Mouse (Mus musculus) kidney, embryonic 14.5 days (tissue): ENCODE results near the gene Sfxn5. TPM values are rescaled to one million over a fixed set of nuclear protein-coding genes. Genes with fewer than 3 reads are reported as not detected.

Experiments used
- ATAC-seq: fragments of 200-750 bp; cut with Nextera tagmentation; 2 replicates; pipeline ENCODE4 v1.8.0; 2017; ENCODE audit warnings: moderate number of reproducible peaks, mild to moderate bottlenecking, moderate TSS enrichment, moderate library complexity; ENCODE audit not compliant: low FRiP score, low TSS enrichment
- H3K27ac ChIP-seq: fragments of 300-500 bp; sonication (generic); 2 replicates; pipeline ENCODE4 v1.5.1; 2014; ENCODE audit warnings: low read depth, mild to moderate bottlenecking, low read length, moderate library complexity, mixed read lengths
- H3K27me3 ChIP-seq: fragments of 300-500 bp; sonication (generic); 2 replicates; pipeline ENCODE4 v1.6.1; 2014; ENCODE audit warnings: mild to moderate bottlenecking, low read length; ENCODE audit not compliant: control insufficient read depth, insufficient read depth
- H3K36me3 ChIP-seq: fragments of 300-500 bp; sonication (generic); 2 replicates; pipeline ENCODE4 v1.6.1; 2014; ENCODE audit warnings: low read length, mixed read lengths; ENCODE audit not compliant: control insufficient read depth, insufficient read depth
- H3K4me1 ChIP-seq: fragments of 300-500 bp; sonication (generic); 2 replicates; pipeline ENCODE4 v1.6.1; 2014; ENCODE audit warnings: low read length, mixed read lengths; ENCODE audit not compliant: control insufficient read depth, insufficient read depth
- H3K4me2 ChIP-seq: fragments of 300-500 bp; sonication (generic); replicated peaks from 2 replicates; pipeline ENCODE4 v1.6.1; 2014; ENCODE audit warnings: low read depth, mild to moderate bottlenecking, low read length
- H3K4me3 ChIP-seq: fragments of 300-500 bp; sonication (generic); 2 replicates; pipeline ENCODE4 v1.5.1; 2014; ENCODE audit warnings: mild to moderate bottlenecking, low read length
- H3K9ac ChIP-seq: fragments of 300-500 bp; sonication (generic); 2 replicates; pipeline ENCODE4 v1.6.1; 2014; ENCODE audit warnings: low read depth, mild to moderate bottlenecking, low read length, moderate library complexity
- H3K9me3 ChIP-seq: fragments of 300-500 bp; sonication (generic); 2 replicates; pipeline ENCODE4 v1.6.1; 2016; ENCODE audit warnings: low read length; ENCODE audit not compliant: control insufficient read depth
- WGBS: fragments of 180-500 bp; shearing (Covaris S2); extraction: QIAGEN DNeasy Blood & Tissue Kit; methylation state at CpG from one replicate; pipeline ENCODE4 v1.1.7; 2014; 5-methylcytosine and 5-hydroxymethylcytosine counted together
- polyA plus RNA-seq: library from polyadenylated mRNA; unstranded; fragments of >200 nt; fragmentation: Nextera tagmentation; extraction: Ambion mirVana; gene quantifications from 2 replicates; pipeline ENCODE4 v1.2.1, GENCODE M21; 2014

Sfxn5 gene
- polyA plus RNA-seq, 1 experiment from 2014 or later: 9.3 TPM

DNA sequence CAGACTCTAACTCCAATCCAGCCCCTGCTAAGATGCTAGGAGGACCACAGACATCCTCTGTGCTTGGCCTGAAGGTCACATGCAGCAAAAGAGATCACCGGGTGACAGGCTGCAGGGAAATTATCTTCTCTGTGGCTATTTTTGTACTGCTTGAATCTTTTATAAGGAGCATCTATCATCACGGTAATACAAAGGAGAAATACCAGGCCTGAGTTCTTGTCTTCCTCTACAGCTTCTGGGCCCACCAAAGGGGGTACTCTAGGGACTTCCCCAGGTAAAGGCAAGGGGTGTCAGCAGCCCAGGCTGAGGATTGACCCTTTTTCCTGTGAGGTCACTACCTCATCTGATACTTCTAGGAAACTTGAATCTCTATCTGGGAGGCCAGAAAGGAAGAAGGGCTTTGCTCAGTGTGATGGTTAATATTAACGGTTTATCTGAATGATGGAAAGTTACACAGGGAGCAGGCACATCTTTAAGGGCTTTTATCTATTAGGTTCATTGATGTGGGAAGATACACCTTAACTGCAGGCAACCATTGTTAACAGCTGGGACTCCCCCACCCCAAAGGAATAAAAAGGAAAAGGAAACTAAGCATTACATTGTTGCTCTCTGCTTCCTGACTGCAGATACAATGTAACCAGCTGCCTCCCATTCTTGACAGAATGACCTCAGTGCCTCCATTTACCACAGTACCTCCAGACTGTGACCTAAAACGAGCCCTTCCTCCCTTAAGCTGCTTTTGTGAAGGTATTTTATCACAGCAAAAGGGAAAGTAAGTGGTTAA, 23.7 kb upstream of the Sfxn5 start:
- WGBS: 61% methylated on average over 4 of the region's 4 CpGs
- no peak overlapping the region for H3K4me2 ChIP-seq
- ATAC-seq: no peak
- H3K27me3 ChIP-seq: no peaks in the 10 kb centered on the region
- H3K36me3 ChIP-seq: no peaks in the 10 kb centered on the region
- no peaks in the 10 kb centered on the region for H3K4me1 ChIP-seq
- no peak overlapping the region for H3K9ac ChIP-seq
- no peak overlapping the region for H3K4me3 ChIP-seq
- no peaks in the 10 kb centered on the region for H3K9me3 ChIP-seq
- H3K27ac ChIP-seq: no peak overlapping the region

DNA sequence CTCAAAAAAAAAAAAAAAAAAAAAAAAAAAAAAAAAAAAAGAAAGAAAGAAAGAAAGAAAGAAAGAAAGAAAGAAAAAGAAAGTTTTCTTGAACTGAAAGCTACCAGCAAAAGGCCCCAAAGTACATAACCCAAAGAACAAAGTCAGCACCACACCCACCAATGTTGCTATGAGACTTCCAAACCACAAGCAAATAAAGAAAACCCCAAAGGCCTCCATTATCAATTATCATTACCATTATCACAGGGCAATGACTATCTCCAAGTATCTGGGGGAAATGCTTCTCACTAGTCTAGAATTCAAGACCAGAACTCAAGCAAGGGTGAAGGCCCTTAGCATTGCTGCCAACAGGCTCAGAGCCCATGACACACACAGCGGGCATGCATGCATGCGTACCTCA, 22.5 kb upstream of the Sfxn5 start:
- no peaks in the 10 kb centered on the region for H3K4me1 ChIP-seq

DNA sequence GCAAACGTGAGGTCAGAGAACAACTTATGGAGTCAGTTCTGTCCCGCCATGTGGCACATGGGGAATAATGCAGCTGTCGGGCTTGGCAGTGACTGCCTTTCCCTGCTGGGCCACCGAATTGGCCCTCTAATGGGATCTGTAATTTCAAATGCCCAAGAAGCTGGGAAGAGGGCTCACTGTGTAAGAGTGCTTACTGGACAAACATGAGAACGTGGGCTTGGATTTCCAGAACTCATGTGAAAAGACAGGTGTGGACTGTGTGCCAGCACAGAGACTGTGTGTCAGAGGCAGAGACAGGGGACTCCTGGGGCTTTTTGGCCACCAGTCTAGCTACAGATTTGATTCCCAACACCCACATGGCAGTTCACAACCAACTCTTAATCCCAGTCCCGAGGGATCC, 21.5 kb upstream of the Sfxn5 start:
- no peaks in the 10 kb centered on the region for H3K9me3 ChIP-seq
- no peak overlapping the region for H3K9ac ChIP-seq
- H3K36me3 ChIP-seq: no peaks in the 10 kb centered on the region
- H3K27ac ChIP-seq: no peak overlapping the region
- ATAC-seq: no peak
- H3K4me1 ChIP-seq: no peaks in the 10 kb centered on the region
- WGBS: 79% methylated on average over 6 of the region's 6 CpGs
- H3K27me3 ChIP-seq: no peaks in the 10 kb centered on the region
- H3K4me2 ChIP-seq: no peak overlapping the region
- H3K4me3 ChIP-seq: no peak overlapping the region

More for the DNA sequence above, 22.5 kb upstream of the Sfxn5 start:
- no peaks in the 10 kb centered on the region for H3K9me3 ChIP-seq
- 92% methylated on average over 2 of the region's 2 CpGs for WGBS
- no peak overlapping the region for H3K27ac ChIP-seq
- no peak overlapping the region for H3K9ac ChIP-seq
- no peaks in the 10 kb centered on the region for H3K27me3 ChIP-seq
- no peak overlapping the region for H3K4me3 ChIP-seq
- no peak overlapping the region for H3K4me2 ChIP-seq
- H3K36me3 ChIP-seq: no peaks in the 10 kb centered on the region
- ATAC-seq: no peak

DNA sequence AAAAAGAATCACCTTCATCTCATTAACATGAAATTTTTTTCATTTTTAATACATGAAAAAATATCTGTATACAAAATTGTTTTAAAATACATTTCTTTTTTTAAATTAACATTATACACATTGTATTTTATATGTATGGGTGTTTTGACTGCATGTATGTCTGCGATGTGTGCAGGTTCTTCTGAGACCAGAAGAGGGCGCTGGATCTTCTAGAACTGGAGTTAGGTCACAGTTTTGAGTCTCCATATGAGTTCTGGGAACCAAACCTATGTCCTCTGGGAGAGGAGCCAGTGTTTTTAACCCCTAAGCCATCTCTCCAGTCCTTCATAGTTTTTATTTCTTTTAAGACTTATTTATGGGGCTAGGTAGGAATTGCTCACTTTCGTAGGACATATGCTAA, 20.5 kb upstream of the Sfxn5 start:
- H3K9ac ChIP-seq: no peak overlapping the region
- no peaks in the 10 kb centered on the region for H3K36me3 ChIP-seq
- no peaks in the 10 kb centered on the region for H3K4me1 ChIP-seq
- no peak overlapping the region for H3K27ac ChIP-seq
- H3K4me3 ChIP-seq: no peak overlapping the region
- ATAC-seq: no peak
- no peak overlapping the region for H3K4me2 ChIP-seq
- H3K9me3 ChIP-seq: no peaks in the 10 kb centered on the region
- H3K27me3 ChIP-seq: no peaks in the 10 kb centered on the region
- 66% methylated on average over 3 of the region's 3 CpGs for WGBS

DNA sequence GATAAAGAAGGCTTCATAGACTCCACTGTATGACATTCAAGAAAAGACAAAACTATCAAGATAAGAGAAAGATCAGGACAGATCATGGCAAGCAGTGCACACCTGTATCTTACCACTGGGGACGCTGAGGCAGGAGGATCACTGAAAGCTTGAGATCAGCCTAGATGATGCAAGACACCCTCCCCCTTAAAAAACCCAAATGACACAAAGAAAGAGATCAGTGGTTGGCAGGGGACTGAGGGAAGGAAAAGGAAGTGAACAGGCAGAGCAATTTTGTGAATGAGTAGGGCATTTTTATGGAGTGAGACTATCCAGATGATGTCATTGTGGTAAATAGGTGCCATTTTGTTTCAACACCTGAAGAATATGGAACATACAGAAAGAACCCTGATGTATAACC, 16.9 kb upstream of the Sfxn5 start:
- Histone ChIP-seq H3K4me2 (no peak overlapping the region), H3K4me1 (no peaks in the 10 kb centered on the region), H3K27ac (no peak overlapping the region), H3K9me3 (no peaks in the 10 kb centered on the region), H3K36me3 (peaks cover 3% of the 10 kb centered on the region; the same call in 1 of the 2 replicates), H3K4me3 (no peak overlapping the region), H3K9ac (no peak overlapping the region), H3K27me3 (no peaks in the 10 kb centered on the region)
- ATAC-seq: no peak
- WGBS: 81% methylated on average over 1 of the region's 1 CpGs

DNA sequence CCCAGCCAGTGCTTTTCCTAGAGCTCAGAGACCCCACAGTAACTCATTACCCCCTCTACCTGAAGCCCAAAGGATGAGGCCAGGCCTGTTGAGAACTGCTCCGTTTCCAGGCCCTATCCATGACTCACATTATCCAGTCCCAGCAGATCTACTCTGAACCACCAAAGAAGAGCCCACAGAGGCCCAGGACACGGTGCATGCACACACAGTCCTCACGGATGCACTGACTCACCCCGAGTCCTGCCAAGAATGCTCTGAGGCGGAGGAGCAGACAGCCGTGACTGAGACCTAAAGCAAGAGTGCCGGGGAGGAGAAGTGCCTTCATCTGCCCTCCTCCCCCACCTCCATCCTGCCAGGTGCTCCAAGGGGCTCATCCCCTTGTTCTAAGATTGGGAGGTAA, 16.0 kb upstream of the Sfxn5 start:
- no peak overlapping the region for H3K27ac ChIP-seq
- peaks cover 3% of the 10 kb centered on the region; the same call in 1 of the 2 replicates for H3K36me3 ChIP-seq
- peak; percentile 56; the same call in 1 of the 2 replicates for ATAC-seq
- no peaks in the 10 kb centered on the region for H3K4me1 ChIP-seq
- H3K4me3 ChIP-seq: no peak overlapping the region
- no peak overlapping the region for H3K9ac ChIP-seq
- WGBS: 39% methylated on average over 7 of the region's 7 CpGs
- no peaks in the 10 kb centered on the region for H3K9me3 ChIP-seq
- H3K4me2 ChIP-seq: no peak overlapping the region
- H3K27me3 ChIP-seq: no peaks in the 10 kb centered on the region

DNA sequence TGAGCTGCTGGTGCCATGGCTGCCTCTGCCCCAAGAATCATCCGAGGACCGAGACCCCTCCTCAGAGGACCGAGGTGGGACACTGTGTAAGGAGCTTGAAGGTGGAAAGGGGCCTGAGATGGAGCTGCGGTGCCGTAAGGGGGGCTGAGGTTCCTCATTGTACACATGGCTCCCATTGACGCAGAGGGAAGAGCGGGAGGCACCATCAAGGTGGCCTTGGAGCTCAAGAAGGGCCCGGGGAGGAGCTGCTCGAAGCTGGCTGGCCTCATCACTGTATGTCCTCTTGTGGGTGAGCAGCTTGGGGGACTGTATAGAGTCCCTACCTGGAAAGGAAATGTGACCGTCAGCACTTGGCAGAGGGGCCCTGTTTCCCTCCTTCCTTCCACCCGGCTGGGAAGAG, 14.9 kb upstream of the Sfxn5 start:
- Histone ChIP-seq H3K27me3 (no peaks in the 10 kb centered on the region), H3K4me3 (no peak overlapping the region), H3K9me3 (no peaks in the 10 kb centered on the region), H3K4me2 (no peak overlapping the region), H3K36me3 (peaks cover 3% of the 10 kb centered on the region; the same call in 1 of the 2 replicates), H3K27ac (no peak overlapping the region), H3K9ac (no peak overlapping the region), H3K4me1 (no peaks in the 10 kb centered on the region)
- no peak for ATAC-seq
- 86% methylated on average over 11 of the region's 11 CpGs for WGBS

DNA sequence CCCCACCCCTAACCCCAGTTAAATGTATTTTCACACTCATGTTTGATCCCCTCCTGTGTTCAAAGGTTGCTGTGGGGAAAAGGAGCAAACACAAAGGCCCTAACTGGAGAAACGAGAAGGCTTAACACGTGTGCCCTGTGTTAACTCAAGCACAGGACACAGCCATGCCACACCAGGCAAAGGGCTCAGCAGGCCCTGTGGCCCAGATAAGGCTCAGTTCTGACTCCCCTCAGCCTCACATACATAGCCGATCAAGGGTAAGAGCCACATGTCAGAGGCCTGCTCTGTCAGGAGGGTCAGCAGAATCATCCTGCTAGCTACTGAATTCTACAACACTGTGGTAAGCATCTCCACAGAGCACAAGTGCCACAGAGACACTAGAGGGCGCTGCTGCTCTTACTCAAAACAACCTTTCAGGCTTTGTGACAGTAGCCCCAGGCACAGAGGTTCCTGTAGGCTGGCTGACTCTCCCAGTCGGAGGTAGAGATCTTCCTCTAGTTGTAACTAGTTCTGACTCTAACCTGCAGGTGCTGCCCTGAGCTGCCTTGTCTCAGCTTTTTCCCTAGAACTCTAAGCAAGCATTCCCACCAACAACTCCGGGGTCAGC, 12.9 kb upstream of the Sfxn5 start:
- H3K4me3 ChIP-seq: no peak overlapping the region
- H3K9ac ChIP-seq: no peak overlapping the region
- H3K36me3 ChIP-seq: peaks cover 3% of the 10 kb centered on the region; the same call in 1 of the 2 replicates
- 37% methylated on average over 6 of the region's 6 CpGs for WGBS
- H3K4me2 ChIP-seq: no peak overlapping the region
- H3K27me3 ChIP-seq: no peaks in the 10 kb centered on the region
- peak; percentile 71; the same call in 1 of the 2 replicates for ATAC-seq
- H3K9me3 ChIP-seq: no peaks in the 10 kb centered on the region
- H3K27ac ChIP-seq: no peak overlapping the region
- no peaks in the 10 kb centered on the region for H3K4me1 ChIP-seq

DNA sequence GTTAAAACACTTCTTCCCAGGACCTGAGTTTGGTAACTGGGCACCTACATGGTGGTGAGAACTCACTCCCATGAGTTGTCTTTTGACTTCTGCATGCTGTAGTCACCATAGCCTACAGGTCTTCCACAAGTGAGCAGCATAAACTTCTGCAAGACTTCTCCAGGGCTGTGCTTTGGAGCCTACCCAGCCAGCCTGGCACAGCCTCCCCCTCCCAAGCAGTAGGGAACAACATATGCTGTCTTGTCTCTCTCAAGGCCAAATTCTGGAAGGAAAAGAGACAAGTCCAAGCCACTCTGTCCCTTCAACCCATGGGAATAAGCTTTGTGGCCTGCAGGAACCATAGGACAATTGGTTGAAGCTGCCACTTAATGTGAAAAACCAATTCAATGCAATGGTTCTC, 11.7 kb upstream of the Sfxn5 start:
- H3K9ac ChIP-seq: no peak overlapping the region
- no peak overlapping the region for H3K4me3 ChIP-seq
- no peaks in the 10 kb centered on the region for H3K9me3 ChIP-seq
- no peak overlapping the region for H3K27ac ChIP-seq
- no peak for ATAC-seq
- no peaks in the 10 kb centered on the region for H3K4me1 ChIP-seq
- no peak overlapping the region for H3K4me2 ChIP-seq
- H3K36me3 ChIP-seq: peaks cover 3% of the 10 kb centered on the region; the same call in 1 of the 2 replicates
- H3K27me3 ChIP-seq: no peaks in the 10 kb centered on the region
